Mouse (Mus musculus): ENCODE measurements around the gene Ptger1.

Ptger1 gene

DNA sequence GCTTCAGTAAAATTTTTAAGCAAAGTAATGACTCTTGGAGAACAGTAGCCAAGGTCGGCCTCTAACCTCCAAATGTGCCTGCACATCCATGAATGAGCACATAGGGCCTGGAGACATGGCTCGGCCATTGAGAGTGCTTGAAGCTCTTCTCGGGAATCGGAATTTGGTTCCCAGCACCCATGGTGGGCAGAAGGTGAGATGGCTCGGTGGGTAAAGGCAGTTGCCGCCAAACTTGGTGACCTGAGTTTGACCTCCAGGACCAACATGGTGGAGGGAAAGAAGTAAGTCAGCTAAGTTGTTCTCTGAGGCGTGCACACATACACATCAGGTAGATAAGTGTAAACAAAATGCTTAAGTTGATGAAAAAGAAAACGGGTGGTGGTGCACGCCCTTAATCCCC is 10.4 kb upstream of the Ptger1 start:
- DNase-seq (ENCODE audit: low read depth, low spot score) = no peak

DNA sequence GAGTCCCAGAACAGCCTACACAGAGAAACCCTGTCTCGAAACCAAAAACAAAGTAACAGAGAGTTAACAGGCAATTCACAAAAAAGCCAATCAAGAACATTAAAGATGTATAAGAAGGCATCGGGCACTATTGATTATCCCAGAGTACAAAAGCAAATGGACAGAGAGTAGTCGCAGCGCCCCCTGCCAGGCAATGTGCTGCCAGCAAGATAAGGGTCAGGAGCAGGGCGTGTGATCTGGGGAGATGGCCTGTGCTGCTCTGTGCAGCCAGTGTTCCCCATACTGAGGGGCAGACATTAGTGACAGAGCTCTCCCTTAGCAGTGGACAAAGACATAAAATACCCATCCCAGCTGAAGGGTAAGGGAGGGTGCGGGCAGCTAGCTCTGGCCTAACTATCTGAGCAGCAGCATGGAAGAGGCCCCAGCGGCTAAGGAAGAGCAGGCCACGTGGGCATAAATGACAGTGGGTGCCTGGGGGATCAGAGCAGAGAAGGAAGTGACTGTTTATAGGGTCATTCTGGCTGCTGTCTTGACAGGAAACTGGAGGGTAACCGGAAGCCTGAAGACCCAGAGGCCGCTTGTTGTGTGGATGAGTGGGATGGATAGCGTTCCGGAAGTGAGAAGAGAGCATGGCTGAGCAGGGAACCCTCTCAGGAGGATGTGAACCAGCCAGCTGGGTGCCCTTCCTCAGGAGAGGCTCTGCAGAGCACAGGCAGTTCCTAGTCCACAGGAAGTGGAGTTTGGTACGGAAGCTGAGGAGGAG is 9.8 kb upstream of the Ptger1 start:
- no peak for DNase-seq (ENCODE audit: low read depth, low spot score)

DNA sequence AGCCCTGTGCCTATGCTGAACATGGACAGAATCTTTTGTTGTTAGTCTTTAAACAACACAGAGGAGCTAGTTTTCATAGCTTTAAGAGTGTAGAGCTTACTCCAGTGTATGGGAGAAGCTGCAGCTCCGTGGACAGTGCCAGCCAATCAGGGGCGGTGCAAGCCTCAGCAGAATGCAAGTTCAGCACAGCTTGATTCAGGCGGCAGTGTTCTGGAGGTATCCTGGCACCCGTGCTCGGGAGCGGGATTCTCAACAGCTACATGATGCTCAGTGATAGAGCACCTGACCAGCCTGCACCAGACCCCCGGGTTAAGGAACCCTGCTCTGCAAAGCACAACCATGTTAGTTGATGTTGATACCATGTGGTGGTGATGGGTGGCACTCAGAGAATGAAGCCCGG is 5.9 kb upstream of the Ptger1 start:
- no peak for DNase-seq (ENCODE audit: low read depth, low spot score)

DNA sequence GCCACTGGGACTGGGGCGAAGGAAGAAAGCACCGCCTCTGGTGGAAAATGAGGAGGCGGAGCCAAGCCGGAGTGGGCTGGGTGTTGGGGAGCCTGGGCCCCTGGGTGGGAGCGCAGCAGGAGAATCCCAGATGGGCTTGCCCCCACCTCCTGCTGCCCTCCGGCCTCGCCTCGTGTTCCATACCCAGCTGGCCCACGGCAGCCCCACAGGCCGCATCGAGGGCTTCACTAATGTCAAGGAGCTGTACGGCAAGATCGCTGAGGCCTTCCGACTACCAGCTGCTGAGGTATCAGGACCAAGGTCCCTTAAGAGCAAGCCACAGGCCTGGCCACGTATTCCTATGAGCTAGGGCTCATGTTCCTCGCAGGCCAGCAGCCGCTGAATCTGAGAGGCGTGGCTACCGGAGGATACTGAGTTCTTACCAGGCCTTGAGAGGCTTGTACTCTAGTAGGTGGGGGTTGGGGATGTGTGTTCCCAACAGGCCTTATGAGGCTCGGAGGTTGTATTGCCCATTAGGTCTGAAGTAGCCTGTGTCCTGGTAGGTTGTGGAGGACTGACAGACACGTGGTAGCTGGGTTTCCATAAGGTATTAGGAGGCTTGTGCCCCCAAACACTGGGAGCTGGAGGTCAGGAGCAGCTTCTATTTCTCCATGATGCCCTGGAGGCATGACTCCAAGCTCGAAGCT is 5.3 kb upstream of the Ptger1 start:
- no peak for DNase-seq (ENCODE audit: low read depth, low spot score)

DNA sequence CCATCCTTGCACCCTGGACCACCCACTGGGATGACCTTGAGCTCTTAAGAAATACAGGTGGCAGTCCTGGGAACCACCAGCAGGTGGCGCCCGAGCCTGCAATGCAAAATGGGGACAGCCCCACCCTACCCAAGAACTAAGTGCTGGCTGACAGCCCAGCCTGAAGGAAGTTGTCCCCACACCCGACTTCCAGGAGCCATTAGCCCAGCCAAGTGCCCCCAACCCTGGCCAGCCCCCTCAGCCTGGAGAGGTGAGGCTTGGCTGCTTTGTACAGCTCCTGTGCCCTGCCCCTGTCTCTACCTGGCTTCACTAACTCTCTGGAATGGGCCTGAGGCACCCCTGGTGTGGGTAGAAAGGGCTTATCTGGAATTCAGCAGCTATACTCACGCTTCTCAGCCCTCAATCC is 4.1 kb upstream of the Ptger1 start:
- DNase-seq (ENCODE audit: low read depth, low spot score) = peak; percentile 72

DNA sequence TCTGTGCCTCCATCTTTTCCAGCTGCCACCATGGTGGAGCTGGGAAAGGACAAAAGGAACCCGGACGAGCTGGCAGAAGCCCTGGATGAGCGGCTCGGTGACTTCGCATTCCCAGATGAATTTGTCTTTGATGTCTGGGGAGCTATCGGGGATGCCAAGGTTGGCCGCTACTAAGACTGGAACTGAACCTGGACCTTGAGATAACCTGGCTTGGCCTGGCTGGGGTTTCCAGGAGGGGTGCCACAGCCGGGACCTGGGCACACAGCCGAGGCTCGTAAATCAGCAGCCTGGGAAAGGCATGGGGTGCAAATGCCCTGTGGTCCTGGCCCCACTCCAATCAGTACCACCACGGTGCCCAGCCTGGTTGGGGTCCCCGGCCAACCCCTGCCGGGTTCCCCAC is 2.4 kb upstream of the Ptger1 start:
- DNase-seq (ENCODE audit: low read depth, low spot score) = no peak

DNA sequence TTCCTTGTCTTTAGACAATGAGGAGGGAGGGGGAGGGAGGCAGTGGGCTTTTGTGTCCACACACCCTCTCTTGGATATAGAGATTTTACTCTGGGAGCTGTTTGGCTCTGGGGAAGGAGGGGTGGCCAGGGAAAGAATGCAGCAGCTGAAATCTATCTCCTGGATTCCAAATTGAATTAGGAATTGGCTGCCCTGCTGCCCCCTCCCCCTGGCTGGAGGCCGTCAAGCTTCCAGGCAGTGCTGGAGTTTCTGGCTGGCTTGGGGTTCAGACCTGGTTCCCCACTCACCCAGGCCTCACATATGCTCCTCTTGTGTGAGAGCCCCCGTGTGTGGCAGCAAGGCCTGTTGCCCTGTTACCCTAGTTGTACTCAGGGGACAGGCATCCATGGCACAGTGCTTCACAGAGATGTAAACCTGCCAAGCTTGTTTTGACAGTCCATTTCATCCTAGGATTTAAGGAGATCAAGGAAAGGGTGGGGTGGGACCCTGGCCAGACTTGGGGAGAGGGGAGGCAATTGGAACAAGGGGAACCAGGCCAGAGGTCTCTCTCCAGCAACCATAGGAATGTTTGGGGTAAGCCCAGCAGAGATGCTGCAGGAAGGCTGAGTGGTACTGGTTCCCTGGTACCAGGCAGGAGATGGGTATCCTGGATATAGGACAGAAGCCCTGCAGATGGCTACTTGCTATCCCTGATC is 1.4 kb upstream of the Ptger1 start:
- no peak for DNase-seq (ENCODE audit: low read depth, low spot score)

DNA sequence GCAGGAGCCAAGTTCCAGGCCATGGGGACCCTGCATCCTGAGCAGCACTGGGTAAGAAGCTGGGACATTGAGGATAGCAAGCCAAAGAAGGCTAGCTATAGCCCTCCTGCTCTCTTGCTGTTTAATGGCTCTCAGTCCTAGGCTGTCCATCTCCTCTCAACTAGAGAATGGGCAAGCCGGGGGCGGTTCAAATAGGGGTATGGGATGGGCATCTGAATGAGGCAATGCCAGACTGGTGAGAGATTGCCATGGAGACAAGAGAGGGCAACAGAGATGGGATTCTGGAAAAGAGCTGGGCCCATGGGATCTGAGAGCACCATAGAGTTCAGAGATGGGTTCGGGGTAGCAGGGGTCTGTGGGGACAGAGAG is 372 bp downstream of the Ptger1 start:
- DNase-seq (ENCODE audit: low read depth, low spot score) = no peak

DNA sequence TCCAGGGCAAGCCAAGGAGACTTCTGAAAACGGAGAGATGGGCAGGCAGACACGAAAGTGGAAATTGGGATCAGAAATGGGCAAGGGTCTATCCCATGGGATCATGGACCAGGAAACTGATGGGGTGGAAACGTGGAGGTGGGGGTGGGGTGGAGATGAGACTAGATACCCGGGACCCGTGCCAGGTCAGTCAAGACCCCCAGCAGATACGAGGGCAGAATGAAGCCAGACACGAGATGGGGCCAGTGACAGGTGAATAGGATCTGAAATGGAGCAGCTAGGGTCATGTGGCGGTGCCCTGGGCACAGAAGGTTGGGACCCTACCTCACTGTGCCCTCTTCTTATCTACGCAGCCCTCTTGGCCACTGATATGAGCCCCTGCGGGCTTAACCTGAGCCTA is 1.0 kb downstream of the Ptger1 start:
- no peak for DNase-seq (ENCODE audit: low read depth, low spot score)

DNA sequence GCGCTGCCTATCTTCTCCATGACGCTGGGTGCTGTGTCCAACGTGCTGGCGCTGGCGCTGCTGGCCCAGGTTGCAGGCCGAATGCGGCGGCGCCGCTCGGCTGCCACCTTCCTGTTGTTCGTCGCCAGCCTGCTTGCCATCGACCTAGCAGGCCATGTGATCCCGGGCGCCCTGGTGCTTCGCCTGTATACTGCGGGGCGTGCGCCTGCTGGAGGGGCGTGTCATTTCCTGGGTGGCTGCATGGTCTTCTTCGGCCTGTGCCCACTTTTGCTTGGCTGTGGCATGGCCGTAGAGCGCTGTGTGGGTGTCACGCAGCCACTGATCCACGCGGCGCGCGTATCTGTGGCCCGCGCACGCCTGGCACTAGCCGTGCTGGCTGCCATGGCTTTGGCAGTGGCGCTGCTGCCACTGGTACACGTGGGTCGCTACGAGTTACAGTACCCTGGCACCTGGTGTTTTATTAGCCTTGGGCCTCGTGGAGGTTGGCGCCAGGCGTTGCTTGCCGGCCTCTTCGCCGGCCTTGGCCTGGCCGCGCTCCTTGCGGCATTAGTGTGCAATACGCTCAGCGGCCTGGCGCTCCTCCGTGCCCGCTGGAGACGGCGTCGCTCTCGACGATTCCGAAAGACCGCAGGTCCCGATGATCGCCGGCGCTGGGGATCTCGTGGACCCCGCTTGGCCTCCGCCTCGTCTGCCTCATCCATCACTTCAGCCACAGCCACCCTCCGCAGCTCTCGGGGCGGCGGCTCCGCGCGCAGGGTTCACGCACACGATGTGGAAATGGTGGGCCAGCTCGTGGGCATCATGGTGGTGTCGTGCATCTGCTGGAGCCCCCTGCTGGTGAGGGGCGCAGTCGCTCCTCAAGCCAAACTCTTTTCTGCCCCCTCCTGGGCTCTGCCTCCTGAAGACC is 1.8 kb downstream of the Ptger1 start:
- DNase-seq (ENCODE audit: low read depth, low spot score) = no peak

DNA sequence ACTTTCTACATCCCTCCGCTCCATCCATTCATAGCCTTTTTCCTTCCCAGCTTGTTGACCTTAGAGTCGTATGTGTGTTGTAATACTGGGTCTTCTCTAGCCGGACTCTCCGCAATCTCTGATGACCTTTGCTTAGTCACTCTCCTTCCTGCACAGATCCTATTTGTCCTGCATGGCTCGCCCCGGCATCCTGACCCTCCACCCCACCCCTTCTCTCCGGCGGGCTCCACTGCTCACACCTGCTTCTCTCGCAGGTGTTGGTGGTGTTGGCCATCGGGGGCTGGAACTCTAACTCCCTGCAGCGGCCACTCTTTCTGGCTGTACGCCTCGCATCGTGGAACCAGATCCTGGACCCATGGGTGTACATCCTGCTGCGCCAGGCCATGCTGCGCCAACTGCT is 2.5 kb downstream of the Ptger1 start:
- no peak for DNase-seq (ENCODE audit: low read depth, low spot score)

DNA sequence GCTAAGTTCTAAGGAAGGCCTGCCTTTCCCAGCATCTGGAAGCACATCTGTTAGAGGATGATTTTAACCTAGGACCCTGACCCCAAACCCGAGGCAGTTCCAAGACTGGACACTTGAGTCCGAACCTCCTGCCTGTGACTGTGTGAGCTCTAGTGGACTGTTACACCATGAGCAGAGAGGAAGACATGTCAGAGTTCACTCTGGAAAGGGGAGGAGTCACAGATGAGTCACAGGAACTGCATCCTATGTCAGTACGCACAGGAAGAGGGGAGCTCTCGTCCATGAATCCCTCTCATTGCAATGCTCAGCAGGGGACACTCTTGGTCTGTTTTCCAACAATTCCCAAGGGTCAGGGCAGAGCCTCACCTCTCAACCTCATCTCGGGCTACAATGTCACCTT is 6.5 kb downstream of the Ptger1 start:
- DNase-seq (ENCODE audit: low read depth, low spot score) = no peak

DNA sequence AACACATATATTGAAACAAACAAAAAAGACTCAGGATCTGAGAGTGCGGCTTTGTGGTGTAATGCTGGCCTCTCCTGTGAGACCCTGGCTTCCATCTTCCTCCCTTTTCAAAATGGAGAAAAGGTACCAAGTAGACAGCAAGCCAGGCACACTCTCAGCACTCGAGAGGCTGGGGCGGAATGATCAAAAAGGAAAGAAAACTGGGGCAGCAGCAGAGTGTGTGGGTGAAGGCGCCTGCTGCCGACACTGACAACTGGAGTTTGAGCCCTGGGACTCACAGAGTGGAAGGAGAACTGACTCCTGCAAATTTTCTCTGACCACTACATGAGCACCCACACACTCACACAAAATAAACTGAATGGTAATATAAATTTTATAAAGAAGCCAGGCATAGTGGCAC is 8.0 kb downstream of the Ptger1 start:
- no peak for DNase-seq (ENCODE audit: low read depth, low spot score)

DNA sequence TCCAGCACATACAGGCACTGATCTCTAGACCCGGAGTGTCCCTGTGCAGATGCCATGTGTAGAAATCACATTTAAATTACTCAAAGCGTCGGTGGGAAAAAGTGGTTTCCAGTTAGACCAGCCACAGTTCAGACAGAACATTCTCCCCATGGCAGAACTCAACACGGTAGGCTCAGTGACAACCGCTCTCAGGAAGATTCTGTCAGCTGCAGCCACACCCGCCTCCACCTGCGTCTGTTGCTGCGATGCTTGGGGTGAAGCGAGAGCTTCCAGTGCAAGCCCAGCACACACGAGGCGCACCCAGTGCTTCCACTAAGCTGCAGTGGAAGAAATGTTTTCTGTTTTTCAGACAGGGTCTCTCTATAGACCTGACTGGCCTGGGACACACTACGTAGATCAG is 13.4 kb downstream of the Ptger1 start:
- no peak for DNase-seq (ENCODE audit: low read depth, low spot score)

DNA sequence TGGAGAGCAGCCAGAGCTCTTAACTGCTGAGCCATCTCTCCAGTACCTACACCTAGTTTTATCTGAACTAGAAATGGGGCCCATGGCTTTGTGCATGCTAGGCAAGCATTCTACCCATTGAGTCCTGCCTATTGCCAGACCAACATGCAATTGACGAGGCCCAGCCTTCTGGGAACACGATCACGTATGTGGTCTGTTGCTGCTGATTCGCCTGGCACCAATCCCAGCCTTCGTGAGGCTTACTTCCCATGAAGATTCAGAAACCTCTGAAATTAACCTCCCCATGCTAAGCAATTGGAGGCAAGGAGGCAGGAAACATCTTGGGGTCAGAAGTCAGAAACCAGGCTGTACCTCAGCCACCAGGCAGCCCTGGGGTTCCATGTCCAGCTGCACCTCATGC is 14.1 kb downstream of the Ptger1 start:
- no peak for DNase-seq (ENCODE audit: low read depth, low spot score)

DNA sequence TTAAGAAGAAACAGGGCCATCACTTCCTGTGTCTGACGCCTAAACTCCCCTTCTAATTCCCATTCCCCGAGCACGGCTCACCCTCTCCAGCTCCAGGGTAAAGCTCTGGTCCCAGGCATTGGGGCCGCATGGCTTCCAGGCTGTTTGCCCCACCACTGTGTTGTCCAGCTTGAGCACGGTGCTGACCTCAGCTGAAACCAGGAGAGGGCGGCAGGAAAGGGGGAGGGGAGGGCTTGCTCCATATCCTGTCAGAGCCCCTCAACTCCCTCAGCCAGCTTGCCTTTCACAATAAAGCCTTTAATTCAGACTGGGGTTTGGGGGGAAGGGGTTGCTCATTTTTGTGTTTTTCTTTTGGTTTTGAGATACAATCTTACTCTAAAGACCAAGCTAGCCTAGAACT is 14.6 kb downstream of the Ptger1 start:
- no peak for DNase-seq (ENCODE audit: low read depth, low spot score)

DNA sequence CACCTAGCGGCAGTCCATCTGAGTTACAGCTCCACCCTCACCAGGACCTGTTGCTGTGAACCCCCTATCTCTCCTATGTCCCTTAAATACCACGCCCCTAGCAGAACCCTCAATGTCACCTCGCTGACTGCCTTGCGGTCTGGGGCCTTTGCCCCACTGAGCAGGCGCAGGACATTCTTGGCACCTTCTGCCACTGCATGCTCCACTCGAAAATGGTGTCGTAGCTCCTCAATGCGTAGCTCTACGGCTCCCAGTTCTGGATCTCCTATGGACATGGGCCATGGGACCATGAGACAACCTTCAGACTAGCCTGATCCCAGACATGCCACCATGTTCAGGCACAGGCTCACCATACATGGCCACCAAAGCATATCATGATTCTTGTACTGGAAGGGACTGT is 18.0 kb downstream of the Ptger1 start:
- DNase-seq (ENCODE audit: low read depth, low spot score) = no peak

DNA sequence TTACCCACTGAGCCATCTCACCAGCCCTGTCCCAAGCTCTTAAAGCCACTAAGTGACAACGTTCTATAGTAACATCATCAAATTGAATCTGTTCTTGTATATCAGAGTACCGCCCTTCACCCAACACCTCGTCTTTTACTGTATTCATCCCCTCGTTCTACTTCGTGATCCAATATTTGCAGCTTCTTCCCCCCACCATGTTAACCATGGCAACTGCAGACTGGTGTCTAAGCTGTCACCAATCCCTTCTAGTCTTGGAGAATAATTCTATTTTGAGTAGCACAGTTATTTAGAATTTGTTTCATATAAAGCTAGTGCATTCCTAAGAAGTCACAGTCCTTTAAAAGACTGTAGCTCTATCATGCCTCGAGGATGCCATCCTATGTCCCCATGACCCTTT is 22.8 kb downstream of the Ptger1 start:
- no peak for DNase-seq (ENCODE audit: low read depth, low spot score)

DNA sequence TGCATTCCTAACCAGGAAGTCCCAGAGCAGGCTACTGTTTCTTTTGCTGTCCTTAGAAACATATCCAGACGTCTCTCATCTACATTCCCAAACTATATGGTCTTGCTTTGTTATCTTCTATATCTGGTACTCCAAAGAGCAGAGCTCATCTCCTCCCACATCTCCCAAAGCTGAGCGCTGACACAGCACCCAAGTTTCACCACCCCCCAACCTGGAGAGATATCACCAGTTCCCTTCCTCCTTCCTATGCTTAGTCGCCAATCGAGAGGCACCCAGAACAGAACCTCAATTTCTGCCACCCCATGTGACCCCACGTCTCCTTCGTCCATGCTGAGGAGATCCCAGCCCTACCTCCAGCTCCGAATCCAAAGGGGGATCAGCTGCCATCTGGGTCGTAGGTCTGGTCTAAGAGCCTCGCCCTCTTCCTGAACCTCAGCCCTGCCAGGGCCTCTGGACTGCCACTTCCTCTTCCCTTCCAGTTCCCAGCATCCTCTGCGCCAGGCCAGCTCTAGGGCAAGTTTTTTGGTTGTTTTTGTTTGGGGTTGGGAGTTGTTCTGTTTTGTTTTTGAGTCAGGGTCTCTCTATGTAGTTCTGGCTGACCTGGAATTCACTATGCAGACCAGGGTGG is 27.2 kb downstream of the Ptger1 start:
- no peak for DNase-seq (ENCODE audit: low read depth, low spot score)

DNA sequence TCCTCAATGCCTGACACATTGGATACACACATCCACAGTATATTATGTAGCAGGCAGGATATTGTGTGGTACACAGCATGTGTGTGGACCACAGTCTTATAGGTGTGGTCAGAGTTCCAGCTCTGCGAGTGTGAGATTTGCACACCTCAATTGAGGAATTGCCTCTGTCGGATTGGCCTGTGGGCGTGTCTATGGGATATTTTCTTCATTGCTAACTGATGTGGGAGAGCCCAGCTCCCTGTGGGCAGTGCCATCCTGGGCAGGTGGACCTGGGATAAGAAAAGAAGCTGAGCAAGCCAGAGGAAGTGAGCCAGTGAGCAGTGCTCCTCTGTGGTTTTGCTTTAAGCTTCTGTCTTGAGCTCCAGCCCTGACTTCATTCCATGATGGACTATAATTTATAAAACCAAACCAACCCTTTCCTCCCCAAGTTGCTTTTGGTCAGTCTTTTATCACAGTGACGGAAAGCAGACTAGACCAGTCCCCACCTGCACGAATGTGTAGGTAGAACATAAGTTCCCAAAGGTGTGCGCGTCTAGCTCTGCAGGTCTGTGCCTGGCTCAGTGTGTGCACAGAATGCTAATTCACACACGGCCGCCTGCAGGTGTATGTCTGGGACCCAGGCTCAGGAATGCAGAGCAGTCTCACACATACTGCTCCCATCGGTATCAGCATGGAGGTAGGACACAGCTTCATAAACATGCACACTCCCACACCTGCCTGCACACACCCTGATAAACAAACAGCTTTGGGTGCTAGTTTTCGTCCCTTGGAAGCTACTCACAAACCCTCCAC is 28.1 kb downstream of the Ptger1 start:
- DNase-seq (ENCODE audit: low read depth, low spot score) = no peak
